Mouse (Mus musculus): ENCODE data around the gene BC025920. TPM values are rescaled to one million over a fixed set of nuclear protein-coding genes. Genes with fewer than 3 reads are reported as not detected.
"Not testable (repeated sequence)": the region's sequence is repeated elsewhere in the genome, so short reads cannot be mapped to it uniquely, and the experiment has no call there.

Gene BC025920
- total RNA-seq, 2 experiments from 2014 or later, result 0.70 to 1.1 TPM

DNA sequence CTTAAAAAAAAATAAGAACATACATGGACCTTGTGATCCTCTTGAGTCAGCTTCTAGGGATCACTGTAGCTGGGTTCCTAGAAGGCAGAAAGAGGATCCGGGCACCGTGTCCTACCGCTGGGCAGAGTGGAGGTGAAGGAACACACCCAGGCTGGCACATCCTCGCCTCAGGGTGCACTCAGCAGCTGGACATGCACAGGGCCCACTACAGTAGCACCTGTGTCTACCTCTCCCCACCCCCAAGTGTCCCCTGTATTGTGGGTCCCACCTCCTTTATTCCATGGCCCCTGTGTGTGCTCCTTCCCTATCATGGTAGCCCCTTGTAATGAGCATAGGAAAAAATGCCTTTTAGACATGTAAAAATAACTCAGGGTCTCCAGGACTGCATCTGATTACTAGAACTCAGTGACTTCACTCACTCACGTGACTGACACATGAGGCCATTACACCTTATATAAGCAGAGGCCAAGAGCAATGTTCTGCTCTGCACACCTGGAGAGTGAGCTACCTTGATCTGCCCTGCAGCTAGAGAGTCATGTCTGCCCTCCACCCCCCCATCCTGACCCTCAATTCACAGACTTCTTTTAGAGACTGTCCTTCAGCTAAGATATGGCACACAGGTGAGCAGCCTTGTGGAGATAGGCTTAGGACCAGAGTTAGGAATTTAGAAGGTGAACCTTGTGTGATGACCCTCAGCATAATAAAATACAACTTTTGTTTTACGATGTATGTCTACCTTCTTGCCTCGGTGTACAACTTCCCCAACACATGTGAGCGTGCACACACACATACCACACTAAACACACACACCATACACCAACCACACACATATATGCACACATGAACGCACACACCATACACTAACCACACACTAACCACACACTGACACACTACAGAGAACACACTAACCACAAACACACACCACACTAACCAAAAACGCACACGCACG lies 1.8 kb upstream of the BC025920 start:
- no peak for DNase-seq

- DNase-seq, result peak; percentile 85 to 89
Measured at GRCm38 (mm10) chr10:81604968-81605665, 953 bp upstream of the BC025920 start.

DNA sequence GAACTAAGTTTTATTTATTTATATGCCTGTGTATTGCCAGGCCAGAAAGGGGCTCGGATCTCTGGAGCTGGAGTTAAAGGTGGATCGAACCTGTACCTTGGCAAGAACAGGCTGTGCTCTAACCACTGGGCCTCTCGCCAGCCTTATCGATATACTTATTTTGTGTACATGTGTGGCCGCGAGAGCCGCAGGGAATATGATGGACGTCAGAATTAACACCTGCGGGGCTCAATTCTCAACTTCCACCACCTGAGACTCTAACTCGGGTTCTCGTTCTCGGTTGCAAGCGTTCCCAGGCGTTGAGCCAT lies 450 bp upstream of the BC025920 start:
- DNase-seq, result peak in 1 of 2 experiments; percentile 41

DNA sequence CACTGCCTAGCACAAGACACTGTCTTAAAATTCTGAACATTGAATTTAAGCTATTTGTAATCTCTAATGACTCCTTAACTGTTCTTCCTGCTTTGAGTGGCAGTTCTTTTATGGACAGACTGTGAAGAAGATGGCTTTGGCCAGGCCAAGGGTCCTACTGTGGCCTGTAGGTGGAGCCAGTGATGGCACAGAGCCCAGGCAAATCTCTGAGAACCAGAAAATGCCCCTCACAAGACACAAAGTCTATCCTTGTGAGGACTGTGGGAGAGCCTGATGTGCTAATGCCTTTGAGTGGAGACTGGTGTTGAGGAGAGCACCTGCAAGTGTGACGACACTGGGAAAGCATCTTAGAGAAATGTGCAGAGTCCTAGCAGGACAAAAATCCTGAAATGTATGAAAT lies 2.2 kb downstream of the BC025920 start:
- no peak for DNase-seq

DNA sequence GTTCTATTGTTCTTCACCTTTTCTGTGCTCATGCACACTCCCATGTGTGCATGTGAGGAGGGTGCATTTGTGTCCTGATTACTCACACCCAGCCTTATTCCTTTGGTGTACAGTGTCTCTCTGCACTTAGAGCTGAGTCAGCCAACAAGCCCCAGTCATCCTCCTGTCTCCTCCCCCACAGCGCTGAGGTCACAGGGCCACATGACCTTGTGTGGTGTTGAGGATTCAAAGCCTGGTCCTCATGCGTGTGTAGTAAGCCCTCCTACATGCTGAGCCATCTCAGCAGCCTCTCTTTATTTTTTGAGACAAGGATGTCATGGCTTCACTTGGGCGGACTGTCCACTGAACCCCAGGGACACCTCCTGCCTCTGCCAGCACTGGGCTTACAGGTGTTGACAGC lies 6.7 kb downstream of the BC025920 start:
- DNase-seq, result peak; percentile 66 to 77

DNA sequence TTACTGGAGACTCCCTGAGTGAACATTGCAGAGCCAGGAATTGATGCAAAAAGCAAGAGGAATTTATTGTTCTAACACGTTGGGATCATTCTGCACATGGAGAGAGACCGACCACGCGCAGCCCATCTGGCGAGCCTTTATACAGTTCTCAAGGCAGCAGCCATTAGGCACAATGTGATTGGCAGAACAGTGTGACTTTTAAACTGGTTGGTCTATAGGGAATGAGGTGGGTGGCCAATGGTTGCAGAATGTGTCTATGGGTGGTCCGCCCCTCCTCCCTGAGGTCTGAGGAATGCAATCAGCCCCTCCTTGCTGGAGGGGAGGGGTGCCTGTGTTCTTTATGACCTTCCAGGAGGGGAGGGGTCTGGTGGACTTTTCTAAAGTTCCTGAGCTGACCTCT lies 9.4 kb downstream of the BC025920 start:
- no peak for DNase-seq

DNA sequence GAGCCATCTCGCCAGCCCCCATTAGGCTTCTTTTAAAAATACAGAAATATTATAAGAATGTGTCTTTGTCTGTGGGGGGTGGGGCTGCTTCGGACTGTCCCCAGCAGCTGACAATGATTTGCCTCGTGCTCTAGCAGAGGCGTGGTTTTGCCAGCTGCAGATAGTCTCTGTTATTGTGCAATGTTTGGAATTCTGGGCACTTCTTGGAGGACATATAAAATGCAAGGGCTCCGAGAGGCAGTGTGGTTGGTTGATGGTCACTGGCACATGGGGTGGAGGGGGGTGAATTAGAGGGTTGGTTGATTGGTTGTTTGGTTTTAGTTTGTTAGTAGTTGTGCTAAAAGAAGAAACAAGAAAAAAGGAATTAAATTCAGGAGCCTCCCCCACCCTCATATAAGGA lies 13.9 kb downstream of the BC025920 start:
- DNase-seq, result no peak

GRCm38 (mm10) chr10:81620786-81621185 lies 14.7 kb downstream of the BC025920 start:
- DNase-seq, result no peak

GRCm38 (mm10) chr10:81623441-81623840 lies 17.4 kb downstream of the BC025920 start:
- DNase-seq, result no peak

DNA sequence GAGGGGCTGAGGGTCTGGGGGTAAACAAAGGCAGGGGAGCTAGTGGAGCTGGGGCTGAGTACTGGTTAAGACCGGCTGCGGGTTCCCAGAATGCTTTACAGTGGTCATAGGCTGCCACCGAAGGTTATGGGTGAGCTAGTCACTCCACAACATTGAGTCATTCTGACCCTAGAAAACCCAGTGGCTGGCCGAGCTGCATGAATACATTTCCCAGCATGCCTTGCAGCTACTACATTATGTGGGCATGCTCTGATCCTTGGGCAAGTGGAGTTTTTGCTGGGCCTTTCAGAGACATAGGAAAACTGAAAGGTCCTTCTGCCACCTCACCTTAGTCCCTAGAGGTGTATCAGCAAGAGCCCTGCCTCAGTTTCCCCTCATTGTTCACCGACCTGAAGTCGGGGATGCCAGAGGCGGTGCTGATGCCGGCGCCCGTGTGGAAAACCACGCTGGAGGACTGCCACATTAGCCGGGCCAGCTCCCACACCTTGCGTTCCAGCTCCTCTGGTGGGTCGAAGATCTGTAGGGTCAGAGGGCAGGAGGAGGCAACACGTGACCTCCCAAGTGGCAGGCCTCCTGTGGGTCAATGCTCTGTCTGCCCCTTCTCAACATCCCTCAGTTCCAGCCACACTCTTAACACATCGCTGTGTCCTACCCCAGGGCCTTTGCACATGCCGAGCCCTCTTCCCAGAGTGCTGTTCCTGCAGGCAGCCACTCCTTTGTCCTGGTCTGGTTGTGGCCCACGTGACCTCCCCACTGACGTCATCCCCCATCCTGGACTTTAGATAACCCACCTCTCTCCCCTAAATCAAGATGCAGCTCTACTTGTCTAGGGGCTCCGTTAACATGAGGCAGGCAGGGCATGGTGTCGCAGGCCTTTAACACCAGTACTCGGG lies 20.3 kb downstream of the BC025920 start:
- DNase-seq, result peak in 1 of 2 experiments; percentile 61

DNA sequence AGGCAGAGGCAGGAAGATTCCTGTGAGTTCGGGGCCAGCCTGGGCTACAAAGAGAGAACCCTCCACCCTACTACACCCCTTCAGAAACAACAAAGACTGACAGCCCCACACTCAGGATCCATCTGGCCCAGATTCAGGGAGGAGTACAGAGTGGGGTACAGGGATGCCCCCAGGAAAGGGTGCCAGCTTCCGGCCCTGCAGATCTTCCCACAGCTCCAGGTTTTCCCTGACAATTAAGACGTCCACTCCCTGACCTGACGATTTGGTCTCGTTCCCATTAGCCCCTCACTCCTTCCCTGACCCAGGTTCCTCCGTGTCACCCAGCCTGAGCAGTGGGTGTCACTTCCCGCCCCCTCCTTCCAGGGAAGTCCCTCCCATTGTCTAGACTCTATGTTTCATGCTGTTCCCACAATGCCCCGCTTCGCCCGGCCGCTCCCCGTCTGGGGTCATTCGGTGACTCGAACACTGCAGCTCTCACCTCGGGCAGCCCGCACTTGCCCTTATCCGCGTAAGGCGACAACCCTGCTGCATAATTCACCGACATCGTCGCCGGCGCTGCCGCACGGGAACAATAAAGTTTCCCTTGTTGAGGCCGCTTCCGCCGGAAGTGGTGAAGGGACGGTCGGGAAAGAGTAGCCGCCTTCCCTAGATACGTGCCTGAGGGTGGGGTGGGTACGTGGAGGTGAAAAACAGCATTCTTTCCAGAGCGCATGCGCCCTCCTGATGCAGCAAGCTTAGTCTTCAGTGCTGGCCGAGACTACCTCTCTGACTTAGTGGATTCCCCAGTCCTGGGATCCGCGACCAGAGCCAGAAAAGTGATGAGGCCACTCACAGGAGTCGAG lies 21.1 kb downstream of the BC025920 start, which contains the start of gene Sirt6:
Sirt6 (minus strand) TSS at position 804 of the 842 bp plus-strand sequence.
- DNase-seq, result peak; percentile 93 to 94

DNA sequence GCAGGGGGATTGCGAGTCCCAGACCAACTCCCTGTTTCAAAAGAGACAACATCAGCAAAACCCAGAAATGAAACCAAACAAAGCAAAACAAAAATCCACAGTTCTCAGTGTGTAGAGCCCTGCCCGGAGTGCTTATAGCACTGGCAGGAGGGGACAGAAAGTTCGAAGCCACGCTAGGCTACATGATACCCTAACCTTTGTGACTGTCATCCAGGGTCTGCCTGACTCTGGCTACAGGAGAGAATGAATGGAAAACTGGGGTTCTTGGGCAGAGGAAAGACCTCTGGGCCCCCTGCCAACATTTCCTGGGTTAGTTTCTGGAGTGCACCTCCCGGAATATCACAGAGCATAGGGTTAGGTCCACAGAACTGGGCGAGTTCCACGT lies 21.8 kb downstream of the BC025920 start:
- DNase-seq, result no peak

DNA sequence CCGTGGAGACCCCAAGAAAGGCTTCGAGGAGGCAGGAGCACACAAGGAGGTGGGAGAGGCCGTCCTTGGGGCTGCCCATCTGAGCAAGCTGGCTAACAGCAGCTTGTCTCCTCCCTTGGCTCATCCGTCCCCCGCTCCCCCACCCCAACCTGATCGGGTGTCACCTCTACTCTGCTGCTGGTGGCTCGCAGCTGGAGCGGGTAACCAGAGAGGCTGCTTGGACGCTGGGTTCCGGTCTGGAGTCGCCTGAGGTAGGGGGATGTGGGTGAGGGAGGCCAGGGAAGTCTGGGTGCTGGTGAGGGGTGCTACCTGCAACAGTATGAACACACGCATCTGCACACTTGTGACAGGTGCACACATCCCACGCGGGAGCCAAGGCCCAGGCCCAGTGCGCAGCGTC lies 22.3 kb downstream of the BC025920 start, which contains the start of gene Ankrd24:
Ankrd24 (plus strand) TSS at position 151 of the 400 bp plus-strand sequence.
- no peak for DNase-seq

DNA sequence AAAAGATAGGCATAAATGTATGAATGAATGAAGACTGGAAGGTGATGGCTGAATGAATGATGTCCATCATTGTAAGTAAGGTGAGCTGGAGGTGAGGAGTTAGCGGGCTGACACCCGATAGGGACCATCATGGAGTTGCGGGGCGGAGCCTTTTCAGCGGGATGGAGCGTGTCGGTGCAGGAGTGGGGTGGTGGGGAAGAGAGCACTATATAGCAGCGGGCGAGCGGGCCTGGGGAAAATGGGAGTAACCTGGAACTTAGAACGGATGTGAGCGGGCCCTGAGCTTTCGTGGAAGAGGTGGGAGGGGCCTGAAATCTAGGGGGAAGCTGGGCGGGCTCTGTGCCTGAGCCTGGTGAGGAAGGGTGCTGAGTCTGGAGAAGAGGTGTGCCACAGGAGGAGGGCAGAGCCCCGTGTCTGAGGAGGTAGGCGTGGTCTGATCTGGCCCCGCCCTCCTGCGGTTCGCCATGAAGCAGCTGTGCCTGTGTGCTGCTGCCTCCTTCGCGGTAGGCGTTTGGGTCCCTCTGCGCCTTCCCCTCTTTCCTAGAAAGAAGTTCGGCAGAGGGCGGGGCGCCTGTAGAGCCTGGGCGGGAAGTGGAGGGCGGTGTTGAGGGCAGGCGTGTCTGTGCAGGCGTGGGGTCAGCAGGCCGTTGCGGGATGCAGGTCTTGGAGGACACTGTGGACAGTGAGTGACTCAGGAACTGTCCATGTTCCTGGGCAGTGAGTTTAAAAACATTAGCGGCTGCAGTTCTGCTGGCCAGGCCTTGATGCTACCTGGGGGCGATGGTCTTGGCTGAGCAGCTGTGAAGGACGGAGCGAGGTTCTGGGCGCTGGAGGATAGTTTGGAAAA lies 27.4 kb downstream of the BC025920 start:
- peak; percentile 88 to 93 for DNase-seq

GRCm38 (mm10) chr10:81636338-81636737 lies 30.3 kb downstream of the BC025920 start:
- no peak for DNase-seq

DNA sequence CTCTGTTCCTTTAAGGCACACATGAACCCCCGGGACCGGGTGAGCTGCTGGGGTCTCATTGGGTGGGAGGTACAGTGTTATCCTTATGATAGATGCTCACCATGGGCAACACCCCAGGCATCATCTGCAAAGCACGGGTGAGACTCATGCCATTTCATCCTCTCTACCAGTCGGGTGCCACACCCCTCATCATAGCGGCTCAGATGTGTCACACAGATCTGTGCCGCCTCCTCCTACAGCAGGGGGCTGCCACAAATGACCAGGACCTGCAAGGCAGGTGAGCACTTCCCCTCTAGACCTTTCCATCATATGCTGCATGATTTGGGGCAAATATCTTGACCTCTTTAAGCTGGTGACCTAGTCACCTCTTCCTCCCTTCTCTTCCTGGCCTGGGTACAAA lies 32.0 kb downstream of the BC025920 start:
- DNase-seq, result no peak

DNA sequence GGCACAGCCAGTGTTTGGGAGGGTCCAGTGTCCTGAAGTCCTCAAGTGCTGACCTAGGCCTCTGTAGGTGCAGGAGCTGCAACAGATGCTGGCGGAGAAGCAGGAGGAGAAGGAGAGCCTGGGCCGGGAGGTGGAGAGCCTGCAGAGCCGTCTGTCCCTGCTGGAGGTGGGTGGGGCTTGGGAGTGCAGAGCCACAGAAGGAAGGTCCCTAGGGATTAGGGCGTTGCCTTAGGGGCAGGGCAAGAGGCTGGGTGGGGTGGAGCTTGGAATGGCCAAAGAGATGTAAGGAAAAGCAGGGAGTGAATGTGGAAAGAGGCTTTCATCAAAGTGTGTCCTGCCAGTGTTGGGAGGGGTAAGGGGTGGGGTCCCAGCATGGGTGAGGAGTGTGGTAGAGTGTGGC lies 34.8 kb downstream of the BC025920 start:
- DNase-seq, result not testable (repeated sequence)

DNA sequence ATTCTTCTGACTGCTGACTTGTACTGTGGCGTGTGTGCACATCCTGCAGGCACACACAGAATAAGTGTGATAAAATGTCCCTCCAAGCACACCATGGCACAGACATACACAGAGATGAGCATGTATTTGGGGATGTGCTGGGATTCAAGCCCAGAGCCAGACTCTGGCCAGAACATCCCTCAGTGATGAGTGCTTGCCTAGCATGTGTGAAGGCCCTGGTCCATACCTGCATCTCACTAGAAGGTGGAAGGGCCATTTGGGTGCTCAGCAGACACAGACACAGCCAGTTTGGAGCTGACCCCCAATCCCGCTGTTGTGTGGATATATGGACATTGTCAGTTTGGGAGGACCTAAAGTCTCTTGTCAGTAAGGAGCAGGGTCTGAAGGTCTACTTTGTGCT lies 35.5 kb downstream of the BC025920 start:
- DNase-seq, result no peak

GRCm38 (mm10) chr10:81641978-81642647 lies 36.0 kb downstream of the BC025920 start:
- DNase-seq, result no peak
